Mouse (Mus musculus) lung, adult 18-20 months (tissue): Measurements from ENCODE around the gene 9130204L05Rik.

Experiments used
- DNase-seq, 2 experiments: peaks; one replicate each; pipeline ENCODE4 v3.0.0; 2022; ENCODE audit warnings: mixed read lengths in 2 of 2

9130204L05Rik gene

DNA sequence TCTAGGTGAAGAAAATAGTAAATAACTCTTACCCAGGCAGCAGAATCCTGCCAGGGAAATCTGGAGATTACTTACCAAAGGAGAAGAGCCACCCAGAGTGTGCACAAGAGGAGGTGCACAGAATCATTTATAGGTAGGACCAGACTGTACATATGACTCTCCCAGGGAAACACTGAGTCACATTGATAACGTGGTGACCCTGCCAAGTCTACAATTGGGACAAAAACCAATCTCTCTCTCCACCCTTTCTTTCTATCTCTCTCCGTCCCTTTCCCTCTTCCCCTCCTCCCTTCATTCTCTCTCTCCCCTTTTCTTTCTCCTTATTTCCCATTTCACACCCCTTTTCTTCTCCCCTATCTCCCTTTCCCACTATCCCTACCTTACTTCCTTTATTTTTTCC is at the start of gene 9130204L05Rik:
Gene 9130204L05Rik (minus strand): TSS at position 101 of the 400 bp plus-strand sequence.
- no peak for DNase-seq

- DNase-seq, result no peak
These were observed 18.1 kb upstream of the 9130204L05Rik start for GRCm38 (mm10) chr3:91108696-91109095.

- no peak for DNase-seq
These were observed 31.4 kb downstream of the 9130204L05Rik start for GRCm38 (mm10) chr3:91059211-91059610.

- DNase-seq, result no peak
These were observed 37.9 kb downstream of the 9130204L05Rik start for GRCm38 (mm10) chr3:91052654-91053053.
